Mouse (Mus musculus) olfactory bulb, adult 2 months (tissue): ENCODE results near the gene Mbd6. TPM values are rescaled to one million over a fixed set of nuclear protein-coding genes. Genes with fewer than 3 reads are reported as not detected.

ENCODE experiments used
- H3K27ac ChIP-seq: fragments of 200-500 bp; 2 replicates; pipeline ENCODE4 v1.5.1; 2012; ENCODE audit warnings: low read depth, low read length; ENCODE audit not compliant: insufficient read depth
- H3K4me1 ChIP-seq: fragments of 200-500 bp; 2 replicates; pipeline ENCODE4 v1.6.1; 2012; ENCODE audit warnings: low read length; ENCODE audit not compliant: control insufficient read depth, insufficient read depth
- H3K4me3 ChIP-seq: fragments of 200-500 bp; 2 replicates; pipeline ENCODE4 v1.5.1; 2012; ENCODE audit warnings: mild to moderate bottlenecking, low read depth, low read length, moderate library complexity; ENCODE audit not compliant: insufficient read depth
- CTCF ChIP-seq: fragments of 200-500 bp; IDR thresholded peaks from 2 replicates; pipeline ENCODE4 v1.5.1; 2012; ENCODE audit warnings: low read depth, mild to moderate bottlenecking, low read length, moderate library complexity; ENCODE audit not compliant: insufficient read depth
- POLR2A ChIP-seq: fragments of 200-500 bp; IDR thresholded peaks from 2 replicates; pipeline ENCODE4 v1.6.1; 2012; ENCODE audit warnings: mild to moderate bottlenecking, low read depth, low read length, moderate library complexity; ENCODE audit not compliant: insufficient read depth
- WGBS: fragments of 180-500 bp; shearing (Covaris S2); methylation state at CpG from one replicate; pipeline ENCODE4 v1.1.7; 2018; 5-methylcytosine and 5-hydroxymethylcytosine counted together
- polyA plus RNA-seq: library from polyadenylated mRNA; stranded (reverse); fragments of >200 nt; gene quantifications from 2 replicates; pipeline ENCODE4 v1.2.4, GENCODE M21; 2012; ENCODE audit warnings: low replicate concordance; ENCODE audit not compliant: missing spikeins, insufficient read depth, insufficient read length

Mbd6 gene
- polyA plus RNA-seq, 1 experiment, result not detected

DNA sequence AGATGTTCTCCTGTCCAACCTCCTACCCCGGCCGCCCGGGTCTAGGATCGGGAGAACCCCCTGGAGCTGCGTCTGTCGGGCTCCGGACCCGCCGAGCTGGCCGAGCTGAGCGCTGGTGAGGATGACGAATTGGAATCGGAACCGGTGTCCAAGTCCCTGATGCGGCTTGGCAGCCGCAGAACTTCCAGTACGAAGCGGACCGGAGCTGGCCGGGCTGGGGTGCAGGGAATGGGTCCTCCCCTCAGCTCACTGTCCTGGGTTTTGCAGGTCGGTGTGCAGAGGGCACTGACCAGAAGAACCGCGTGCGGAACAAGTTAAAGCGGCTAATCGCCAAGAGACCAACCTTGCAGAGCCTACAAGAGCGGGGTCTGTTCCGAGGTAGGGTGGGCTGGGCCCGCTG, 38.0 kb upstream of the Mbd6 start:
- TF ChIP-seq POLR2A, result no peak
- no peak for TF ChIP-seq CTCF
- Histone ChIP-seq H3K27ac (no peak overlapping the region), H3K4me1 (peaks cover 28% of the 10 kb centered on the region), H3K4me3 (peak overlapping the region; percentile 14)
- WGBS, result 7% methylated on average over 29 of the region's 29 CpGs

DNA sequence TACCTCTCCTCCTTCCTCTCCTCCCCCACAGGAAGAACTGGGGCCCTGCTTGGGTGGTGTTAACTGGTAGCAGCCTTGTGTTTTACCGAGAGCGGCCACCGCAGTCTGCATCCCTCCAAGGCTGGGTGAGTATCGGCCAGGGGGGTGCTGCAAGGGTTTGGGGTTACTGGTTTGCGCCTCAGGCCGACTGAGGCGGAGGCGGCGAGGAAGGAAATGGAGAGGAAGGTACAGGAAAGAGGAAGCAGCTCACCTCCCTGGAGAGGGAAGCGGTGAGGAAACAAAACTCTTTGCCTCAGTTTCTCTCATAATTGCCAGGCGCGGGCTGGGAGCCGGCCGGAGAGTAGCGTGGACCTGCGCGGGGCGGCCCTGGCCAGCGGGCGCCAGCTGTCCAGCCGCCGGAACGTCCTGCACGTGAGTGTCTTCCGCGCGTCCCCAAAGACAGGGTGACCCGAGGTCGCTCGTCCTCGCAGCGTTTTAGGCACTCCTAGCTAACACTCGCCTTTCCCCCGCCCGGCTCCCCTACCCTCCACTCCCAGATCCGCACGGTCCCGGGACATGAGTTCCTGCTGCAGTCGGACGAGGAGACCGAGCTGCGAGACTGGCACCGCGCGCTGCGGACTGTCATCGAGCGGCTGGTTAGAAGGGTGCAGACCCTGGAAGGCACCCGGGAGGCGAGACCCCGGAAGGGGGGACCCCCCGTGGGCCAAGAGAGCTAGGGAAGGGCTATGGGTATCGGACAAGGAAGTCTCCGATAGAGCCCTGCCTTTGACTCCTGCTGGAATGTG, 37.4 kb upstream of the Mbd6 start:
- TF ChIP-seq CTCF, result no peak
- TF ChIP-seq POLR2A, result no peak
- WGBS, result 4% methylated on average over 54 of the region's 54 CpGs

DNA sequence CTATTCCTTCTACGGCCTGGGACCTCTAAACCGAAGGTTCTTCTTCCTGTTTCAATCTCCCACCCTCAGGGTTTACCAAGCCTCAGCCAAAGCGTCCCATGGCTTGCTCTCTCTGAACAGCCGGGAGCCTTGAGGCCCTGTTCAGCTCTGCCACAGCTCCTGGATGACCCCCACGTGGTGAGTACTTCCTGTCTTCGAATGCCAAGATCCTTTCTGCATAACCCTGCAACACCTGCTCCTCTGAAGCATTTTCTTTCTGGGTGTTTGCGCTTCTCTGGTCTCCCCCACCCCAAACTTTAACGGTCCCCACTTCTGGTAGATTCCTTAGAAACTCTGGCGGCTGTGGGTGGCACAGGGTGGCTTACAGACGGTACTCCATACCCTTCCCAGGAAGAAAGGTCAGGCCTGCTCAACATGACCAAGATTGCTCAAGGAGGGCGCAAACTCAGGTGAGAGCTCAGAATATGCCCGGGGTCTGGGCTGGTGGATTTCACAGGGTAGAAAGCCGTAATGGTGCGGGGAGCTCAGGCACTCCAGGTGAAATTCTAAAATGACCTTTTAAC, 36.7 kb upstream of the Mbd6 start:
- TF ChIP-seq POLR2A (no peak), CTCF (no peak)
- WGBS, result 58% methylated on average over 14 of the region's 14 CpGs
- no peak overlapping the region for H3K4me3 ChIP-seq
- no peak overlapping the region for H3K27ac ChIP-seq
- H3K4me1 ChIP-seq, result peaks cover 18% of the 10 kb centered on the region

More for the DNA sequence above, 37.4 kb upstream of the Mbd6 start:
- Histone ChIP-seq H3K4me3 (peak overlapping the region; percentile 14), H3K27ac (no peak overlapping the region), H3K4me1 (peaks cover 24% of the 10 kb centered on the region)

DNA sequence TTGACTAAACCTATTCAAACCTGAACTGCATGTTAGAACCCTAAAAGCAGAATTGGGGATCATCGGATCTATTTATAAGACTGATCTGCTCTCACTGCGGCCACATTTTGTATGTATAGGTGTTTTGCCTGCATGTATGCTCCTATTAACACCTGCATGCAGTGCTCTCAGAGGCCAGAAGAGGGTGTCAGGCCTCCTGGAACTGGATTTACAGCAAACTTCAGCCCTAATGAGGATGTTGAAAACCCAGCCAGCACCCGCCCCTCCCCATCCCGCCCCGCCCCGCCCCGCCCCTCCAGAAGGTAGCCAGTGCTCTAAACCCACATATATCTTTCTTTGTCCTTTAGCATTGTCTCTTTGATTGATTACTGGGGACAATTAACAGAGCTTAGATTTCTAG, 35.7 kb upstream of the Mbd6 start:
- 13% methylated on average over 7 of the region's 7 CpGs for WGBS
- no peak overlapping the region for H3K27ac ChIP-seq

DNA sequence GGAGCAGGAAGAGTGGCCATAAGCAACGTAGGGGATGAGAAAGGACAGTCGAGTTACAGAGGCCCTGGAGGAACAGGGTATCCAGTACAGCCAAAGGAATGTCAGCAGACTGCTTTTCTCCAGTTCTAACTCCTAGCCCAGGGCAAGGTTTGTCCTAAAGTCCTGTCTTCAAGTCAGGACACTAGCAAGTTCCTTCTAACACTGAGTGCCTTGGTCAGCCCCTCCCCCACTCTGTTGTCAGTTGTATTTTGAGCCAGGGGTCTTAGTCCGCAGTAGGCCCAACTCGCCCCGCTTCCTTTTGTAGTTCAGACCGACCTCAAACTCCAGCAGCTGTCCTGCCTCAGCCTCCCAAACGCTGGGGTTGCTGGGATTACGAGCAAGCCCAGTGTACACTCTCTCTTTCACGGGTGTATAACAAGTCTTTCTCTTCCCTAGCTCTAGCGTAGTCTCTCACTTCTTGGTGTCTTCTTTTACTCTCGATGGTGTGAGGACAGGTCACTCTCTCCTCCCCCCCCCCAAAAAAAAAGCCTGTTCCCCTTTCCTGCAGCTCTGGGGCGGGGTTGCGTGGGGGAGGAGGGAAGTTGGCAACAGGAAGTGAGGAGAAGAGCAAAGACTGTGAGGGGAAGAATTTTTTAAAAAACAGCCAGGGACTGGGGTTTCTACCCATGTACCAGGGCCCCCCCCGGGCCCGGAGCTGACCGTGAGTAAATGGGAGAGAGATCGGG, 34.5 kb upstream of the Mbd6 start:
- H3K27ac ChIP-seq, result no peak overlapping the region
- TF ChIP-seq POLR2A (no peak), CTCF (no peak)
- H3K4me3 ChIP-seq, result no peak overlapping the region
- 81% methylated on average over 17 of the region's 17 CpGs for WGBS
- H3K4me1 ChIP-seq, result peaks cover 12% of the 10 kb centered on the region

More for the DNA sequence above, 35.7 kb upstream of the Mbd6 start:
- TF ChIP-seq CTCF (no peak), POLR2A (no peak)
- Histone ChIP-seq H3K4me1 (peaks cover 12% of the 10 kb centered on the region), H3K4me3 (no peak overlapping the region)

DNA sequence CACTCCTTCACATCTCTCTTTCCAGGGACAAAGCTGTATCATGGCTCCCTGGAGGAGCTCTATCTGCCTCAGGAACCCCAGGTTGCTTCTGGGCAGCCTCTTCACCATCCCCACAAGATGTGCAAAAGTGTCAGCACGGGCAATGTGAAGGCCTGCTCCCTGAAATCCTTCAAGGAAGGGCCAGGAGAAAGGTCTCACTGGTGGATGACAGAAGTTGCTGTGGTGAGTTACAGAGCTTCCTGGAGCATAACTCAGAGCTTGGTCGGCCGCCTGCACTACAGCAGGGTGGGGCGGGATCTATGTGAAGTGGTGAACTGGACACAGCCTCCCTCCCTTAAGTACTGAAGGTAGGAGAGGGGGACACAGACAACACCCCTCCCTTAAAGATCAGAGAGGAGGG, 33.9 kb upstream of the Mbd6 start:
- Histone ChIP-seq H3K4me1 (peaks cover 12% of the 10 kb centered on the region), H3K4me3 (no peak overlapping the region), H3K27ac (no peak overlapping the region)
- no peak for TF ChIP-seq POLR2A
- no peak for TF ChIP-seq CTCF
- WGBS, result 87% methylated on average over 4 of the region's 4 CpGs

DNA sequence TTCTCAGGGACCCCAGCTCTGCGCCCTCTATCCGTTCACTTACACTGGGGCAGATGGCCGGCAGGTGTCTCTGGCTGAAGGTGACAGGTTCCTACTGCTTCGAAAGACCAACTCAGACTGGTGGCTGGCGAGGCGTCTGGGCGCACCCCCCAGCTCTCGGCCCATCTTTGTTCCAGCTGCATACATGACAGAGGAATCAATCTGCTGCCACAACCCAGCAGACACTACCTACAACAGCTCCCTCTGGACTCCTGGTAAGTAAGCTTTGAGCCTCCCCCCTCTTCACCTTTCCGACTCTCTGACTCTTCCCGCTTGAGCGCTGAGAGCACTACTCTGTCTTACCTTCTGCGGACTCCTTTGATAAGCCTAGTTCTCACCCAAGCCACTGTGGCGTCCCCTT, 33.4 kb upstream of the Mbd6 start:
- 85% methylated on average over 13 of the region's 13 CpGs for WGBS
- H3K4me1 ChIP-seq, result peaks cover 12% of the 10 kb centered on the region
- TF ChIP-seq CTCF (no peak), POLR2A (no peak)
- no peak overlapping the region for H3K27ac ChIP-seq
- no peak overlapping the region for H3K4me3 ChIP-seq

DNA sequence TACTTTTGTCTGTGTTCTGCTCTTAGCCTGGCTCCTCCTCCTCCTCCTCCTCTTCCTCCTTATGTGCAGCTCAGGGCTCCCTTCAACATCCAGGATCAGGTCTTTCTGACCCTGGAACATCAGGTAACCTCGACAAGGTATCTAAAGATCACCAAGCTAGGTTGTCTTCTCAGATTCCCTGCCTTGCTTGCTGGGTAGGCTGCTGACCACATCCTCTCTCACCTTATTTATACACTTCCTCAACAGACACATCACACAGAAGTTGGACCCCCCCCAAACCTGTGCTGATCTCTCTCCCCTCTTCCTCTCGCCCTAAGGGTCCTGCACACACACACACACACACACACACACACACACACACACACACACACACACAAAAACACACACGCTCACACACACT, 32.8 kb upstream of the Mbd6 start, which contains the start of gene Arhgap9:
Gene Arhgap9, plus strand, starts transcription at position 344 of the 400 bp plus-strand sequence.
- Histone ChIP-seq H3K4me3 (no peak within 1 kb of the TSS), H3K27ac (no peak within 1 kb of the TSS), H3K4me1 (peaks cover 8% of the 10 kb centered on the region)
- 83% methylated on average over 3 of the region's 3 CpGs for WGBS
- no peak for TF ChIP-seq POLR2A
- TF ChIP-seq CTCF, result no peak

DNA sequence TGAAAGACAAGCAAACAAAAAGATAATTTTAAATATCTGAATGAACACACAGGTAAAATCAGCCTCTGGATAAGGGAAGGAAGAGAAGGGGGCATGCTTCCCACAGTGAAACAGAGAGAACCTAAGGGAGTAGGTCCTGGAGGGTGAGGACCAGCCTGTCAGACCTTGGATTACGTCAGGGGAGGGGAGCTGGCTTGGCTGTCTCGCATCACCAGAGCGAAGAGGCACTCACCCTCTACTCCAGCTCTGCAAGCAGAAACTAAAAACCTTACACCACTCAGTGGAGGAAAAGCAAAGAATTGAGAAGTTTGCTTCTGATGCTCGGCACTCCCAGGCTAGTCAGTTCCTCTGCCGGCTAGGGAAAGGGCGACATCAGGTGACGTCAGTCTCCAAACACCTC, 31.2 kb upstream of the Mbd6 start:
- Histone ChIP-seq H3K4me1 (no peaks in the 10 kb centered on the region), H3K4me3 (no peak overlapping the region), H3K27ac (no peak overlapping the region)
- 80% methylated on average over 7 of the region's 7 CpGs for WGBS
- TF ChIP-seq POLR2A (no peak), CTCF (no peak)
